Mouse (Mus musculus) heart, postnatal 10 days (tissue): ENCODE results near the gene Prph2. TPM values are rescaled to one million over a fixed set of nuclear protein-coding genes. Genes with fewer than 3 reads are reported as not detected.
A peak's percentile ranks its signal among the peaks of the same experiment; 100 is the strongest.

ENCODE experiments used
- DNase-seq, 2 experiments: peaks; one replicate each; pipeline ENCODE4 v3.0.0; 2021
- intact Hi-C: fragments of 180-260 bp; cut with DNase I; formaldehyde crosslinking; loops from one replicate; pipeline ENCODE4 v1.15.1; 2025
- total RNA-seq, 2 experiments: library from RNA; stranded (reverse); gene quantifications; 2 replicates each; pipeline ENCODE4 v1.2.3; 2021

Gene Prph2
- total RNA-seq, 2 experiments from 2014 or later = not detected

DNA sequence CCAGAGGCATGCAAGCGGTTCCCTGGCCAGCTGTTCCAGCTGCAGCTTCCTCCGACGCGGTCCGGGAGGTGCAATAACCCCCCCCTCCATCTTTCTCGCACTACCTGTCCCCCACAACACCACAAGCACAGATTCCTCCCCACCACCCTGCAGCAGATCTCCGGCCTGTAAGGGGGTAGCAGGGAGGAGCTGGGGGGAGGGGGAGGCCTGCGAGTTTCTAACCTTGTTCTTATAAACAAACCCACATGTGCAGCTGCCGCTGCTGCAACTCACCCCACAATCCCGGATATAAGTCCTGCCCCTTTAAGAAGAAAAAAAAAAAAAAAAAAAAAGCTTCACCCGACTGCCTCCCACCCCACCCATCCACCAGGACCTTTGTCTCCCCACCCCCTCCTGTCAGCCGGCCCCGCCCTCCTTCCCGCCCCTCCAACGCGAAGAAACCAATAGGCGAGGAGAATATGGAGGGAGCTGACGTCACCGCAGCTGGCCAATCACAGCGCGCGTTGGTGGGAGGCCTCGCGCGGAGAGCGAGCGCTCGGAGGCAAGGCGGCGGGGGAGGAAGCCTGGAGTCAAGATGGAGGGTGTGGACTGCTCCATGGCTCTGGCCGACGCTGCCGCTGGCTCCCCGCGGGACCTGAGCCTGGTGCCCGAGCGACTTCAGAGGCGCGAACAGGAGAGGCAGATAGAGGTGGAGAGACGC, 20.0 kb upstream of the Prph2 start, which contains the start of gene Tbcc:
TSS of gene Tbcc (plus strand) at position 569 of the 700 bp plus-strand sequence.
- intact Hi-C loops = loop anchor here (1.0 kb wide), 1 partner anchor 34 kb away; no protein-coding TSS in a partner anchor
- peak; percentile 97 to 98 for DNase-seq

DNA sequence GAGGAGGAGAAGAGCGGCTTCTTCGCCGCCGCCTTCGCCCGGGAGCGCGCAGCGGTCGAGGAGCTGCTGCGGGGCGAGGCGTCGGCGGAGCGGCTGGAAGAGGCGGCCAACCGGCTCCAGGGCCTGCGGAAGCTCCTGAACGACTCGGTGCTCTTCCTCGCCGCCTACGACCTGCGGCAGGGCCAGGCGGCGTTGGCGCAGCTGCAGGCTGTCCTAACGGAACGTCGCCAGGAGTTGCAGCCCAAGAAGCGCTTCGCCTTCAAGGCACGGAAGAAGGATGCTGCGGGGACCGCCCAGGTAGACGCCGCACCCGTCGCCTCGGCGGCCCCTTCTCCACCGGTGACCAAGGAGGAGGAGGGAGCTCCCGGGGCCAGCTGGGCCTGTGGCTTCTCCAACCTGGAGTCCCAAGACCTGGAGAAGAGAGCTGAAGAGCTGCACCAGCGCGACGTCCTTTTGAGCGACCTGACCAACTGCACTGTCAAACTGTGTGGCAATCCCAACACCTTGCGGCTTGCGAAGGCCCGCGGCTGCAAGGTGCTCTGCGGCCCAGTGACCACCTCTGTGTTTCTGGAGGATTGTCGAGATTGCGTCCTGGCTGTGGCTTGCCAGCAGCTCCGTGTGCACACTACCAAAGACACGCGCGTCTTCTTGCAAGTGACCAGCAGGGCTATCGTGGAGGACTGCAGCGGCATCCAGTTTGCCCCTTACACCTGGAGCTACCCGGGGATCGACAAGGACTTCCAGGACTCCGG, 19.2 kb upstream of the Prph2 start:
- peak; percentile 53 to 56 for DNase-seq
- intact Hi-C loops = loop anchor here (1.0 kb wide), 1 partner anchor 35 kb away; no protein-coding TSS in a partner anchor

DNA sequence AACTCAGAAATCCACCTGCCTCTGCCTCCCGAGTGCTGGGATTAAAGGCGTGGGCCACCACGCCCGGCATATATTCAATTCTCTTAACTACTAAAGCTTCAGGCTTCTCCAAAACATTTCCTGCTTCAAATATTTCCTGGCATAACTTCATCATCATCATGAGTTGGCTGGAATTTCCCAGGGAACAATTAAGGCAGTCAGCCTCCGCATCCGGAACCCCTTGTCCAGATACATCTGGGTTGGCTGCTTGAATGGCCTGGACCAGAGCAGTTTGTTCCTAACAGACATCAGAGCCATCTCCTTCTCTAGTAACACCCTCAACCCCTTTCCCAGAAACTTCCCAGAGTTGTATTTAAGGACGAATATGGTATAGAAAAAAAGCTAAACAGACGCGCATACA, 14.8 kb upstream of the Prph2 start:
- DNase-seq = peak; percentile 53 to 55
- intact Hi-C loops = no loop called here

DNA sequence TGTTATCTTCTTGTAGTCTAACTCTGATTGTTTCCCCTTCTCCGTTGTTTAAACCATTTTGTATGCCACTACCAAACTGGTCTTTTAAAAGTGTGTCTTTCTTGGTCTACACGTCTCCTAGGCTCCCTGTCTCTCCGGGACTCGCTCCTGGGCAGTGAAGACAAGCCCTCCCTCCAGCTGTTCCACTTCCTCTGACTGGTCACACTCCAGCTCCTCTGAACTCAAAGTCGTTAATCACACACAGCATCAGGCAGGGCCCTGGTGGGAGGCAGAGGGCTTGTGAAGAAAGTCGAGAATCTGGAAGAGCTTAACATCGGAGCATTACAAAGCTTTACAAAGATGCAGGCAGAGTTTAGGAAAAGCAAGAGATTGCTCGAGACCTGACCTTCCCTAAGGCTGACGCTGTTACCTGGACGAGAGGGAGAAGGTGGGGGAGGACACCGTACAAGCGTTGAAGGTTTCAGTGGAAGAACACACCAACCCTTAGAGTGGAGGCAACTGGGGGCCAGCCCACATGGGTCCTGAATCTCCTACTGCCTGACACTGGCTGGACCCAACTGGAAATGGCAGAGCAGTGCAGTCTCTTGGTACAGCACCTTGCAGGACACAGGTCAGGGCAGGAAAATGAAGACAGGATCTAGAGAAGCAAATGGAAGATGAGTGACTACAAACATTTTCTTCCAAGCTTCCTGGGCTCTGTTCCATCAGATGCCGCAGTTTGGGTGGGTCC, 12.9 kb upstream of the Prph2 start:
- DNase-seq = peak in 1 of 2 experiments; percentile 49
- intact Hi-C loops = no loop called here

DNA sequence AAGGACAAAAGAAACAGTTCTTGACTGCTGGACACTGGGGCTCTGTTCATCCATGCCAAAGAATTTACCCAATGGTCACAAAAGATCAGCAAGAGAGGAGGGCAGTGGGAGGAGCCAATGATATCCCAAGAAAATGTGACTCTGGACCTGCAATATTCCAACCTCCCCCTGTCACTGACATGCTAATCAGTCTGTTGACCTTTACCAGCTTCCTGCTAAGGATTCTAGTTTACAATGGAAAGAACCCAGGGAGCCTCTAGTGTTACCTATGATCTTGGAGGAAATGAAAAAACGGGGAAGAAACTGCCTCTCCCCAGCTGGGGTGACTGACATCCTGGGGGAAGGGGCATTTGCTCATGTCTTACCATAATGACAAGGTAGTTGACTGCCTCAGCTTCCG, 9.3 kb upstream of the Prph2 start:
- intact Hi-C loops = no loop called here
- no peak for DNase-seq

DNA sequence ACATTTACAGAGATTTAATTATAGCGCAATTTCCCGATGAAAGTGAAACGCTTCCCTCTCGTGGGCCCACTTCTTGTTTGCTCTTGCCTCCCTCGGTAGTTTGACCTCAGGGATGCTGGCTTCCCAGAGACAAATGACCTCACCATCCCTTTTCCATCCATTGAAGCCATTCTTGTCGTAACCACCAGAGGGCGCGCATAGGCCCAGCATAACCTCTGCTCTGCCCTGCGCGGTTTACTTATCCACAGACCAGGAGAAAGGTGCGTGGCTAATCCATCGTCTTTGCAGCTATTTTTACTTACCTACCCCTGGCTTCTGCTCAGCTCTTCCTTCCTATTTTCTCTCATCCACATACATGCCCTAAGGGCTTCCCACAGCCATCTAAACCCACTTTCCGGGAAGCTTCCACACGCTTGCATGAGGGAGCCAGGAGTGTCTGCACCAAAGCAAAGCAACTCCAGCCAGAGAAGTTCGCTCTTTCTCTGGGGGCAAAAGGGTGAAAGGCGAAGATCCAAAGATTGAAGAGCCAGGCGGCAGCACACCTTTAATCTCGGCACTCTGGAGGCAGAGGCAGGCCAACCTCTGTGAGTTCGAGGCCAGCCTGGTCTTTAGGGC, 6.3 kb upstream of the Prph2 start:
- DNase-seq = peak; percentile 86 to 91
- intact Hi-C loops = no loop called here

DNA sequence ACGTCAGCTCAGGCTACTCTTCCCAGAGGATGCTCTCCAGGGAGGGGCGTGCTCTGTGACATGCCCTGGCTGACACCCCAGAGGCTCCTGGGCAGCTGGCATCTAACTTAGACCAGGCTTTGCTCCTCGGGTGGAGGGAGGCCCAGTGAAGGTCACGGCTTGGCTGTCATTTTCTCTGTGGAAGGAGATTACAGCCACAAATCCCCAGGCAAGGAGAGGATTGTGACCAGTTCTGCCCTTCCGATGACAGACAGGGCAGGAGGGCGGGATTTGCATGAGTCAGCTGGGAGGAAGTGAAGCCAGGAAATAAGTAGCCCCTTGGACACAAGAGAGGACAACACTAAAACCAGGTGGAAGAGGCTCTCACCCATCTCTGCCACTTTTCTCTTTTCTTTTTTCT, 2.1 kb downstream of the Prph2 start:
- DNase-seq = peak; percentile 43 to 59
- intact Hi-C loops = no loop called here

DNA sequence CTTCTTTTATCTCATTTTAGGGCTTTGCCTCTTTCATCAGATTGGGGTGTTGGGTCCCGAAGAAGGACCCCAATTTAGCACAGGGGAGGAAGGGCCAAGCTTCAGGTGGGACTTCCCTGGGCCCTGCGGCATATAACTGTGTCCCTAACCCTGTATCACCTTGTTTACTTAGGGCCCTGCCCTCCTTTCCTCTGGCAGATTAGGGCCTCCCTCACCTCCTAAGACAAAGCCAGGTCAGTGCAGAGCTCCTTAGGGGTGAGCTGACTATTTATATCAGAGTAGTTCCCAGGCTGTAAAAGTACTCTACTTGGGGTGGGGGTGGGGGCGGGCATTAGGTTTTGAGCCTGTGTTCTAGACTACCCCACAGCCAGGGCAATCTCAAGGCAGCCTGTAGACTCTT, 4.9 kb downstream of the Prph2 start:
- DNase-seq = no peak
- intact Hi-C loops = no loop called here

DNA sequence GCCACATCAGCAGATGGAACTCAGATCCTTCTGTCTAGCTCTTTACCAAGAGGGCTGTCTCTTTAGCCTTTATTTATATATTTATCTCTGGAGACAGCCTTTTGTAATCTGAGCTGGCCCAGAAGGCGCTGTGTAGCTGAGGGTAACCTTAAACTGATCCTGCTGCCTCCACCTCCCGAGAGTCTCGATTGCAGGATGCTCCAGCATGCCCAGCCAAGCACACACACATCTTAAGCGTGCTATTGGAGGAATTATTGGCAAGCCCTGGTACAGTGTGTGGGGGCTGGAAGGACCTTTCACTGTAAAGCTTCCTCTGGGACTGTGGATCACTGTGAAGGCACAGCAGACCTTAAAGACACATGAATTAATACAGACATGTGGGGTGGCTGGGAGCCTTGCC, 8.7 kb downstream of the Prph2 start:
- no peak for DNase-seq
- intact Hi-C loops = no loop called here

DNA sequence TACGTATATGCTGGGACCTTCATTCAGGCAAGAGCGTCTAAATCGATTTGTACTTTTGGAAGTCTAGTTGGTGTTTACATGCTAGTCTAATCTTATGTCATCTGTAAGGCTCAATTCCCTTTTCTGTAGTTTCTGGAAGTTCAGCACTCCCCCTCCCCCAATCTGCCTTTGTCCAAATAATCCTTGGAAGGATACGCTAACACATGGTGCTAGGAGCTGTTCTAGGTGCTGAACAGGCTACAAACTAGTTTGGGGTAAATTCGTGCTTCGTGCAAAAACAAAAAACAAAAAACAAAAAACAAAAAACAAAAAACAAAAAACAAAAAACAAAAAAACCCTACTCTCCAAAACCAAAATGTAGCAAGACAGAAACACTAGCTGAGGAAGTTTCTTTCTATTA, 10.6 kb downstream of the Prph2 start:
- DNase-seq = peak in 1 of 2 experiments; percentile 30

DNA sequence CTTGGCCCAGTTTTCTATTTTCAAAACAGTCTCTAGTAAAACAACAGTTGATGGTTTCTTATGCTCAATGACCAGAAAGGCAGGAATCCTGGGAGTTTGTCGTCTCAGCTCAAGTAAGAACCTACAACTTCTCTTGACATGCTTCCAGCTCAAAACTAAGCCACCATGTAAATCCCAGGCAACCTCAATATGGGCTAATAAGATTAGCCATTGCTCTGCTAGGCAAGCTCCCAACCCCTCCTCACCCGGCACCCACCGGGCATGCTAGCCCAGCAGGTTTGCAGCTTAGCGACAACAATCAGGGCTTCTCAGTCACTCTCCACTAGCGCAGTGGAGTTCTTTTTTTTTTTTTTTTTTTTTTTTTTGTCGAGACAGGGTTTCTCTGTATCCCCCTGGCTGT, 15.9 kb downstream of the Prph2 start:
- no peak for DNase-seq

More for the DNA sequence above, 10.6 kb downstream of the Prph2 start:
- intact Hi-C loops = no loop called here

DNA sequence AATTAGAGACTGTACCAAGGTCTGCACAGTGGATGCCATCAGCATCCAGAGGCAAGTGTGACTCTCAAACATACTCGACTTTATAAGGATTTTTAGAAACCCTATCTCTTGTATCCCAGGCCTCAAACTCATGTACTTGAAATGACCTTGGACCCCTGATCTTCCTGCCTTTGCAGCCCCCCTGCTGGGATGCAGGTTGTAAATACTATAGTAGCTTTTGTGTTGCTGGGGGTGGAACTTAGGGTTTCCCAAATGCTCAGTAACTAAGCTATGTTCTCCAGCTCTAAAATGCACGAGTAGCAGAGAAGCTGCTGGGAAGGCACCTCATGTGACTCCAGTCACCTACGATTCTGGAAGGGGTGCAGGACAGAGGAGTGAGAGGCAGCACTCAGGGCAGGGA, 16.7 kb downstream of the Prph2 start:
- DNase-seq = no peak
- intact Hi-C loops = no loop called here

More for the DNA sequence above, 15.9 kb downstream of the Prph2 start:
- intact Hi-C loops = no loop called here

DNA sequence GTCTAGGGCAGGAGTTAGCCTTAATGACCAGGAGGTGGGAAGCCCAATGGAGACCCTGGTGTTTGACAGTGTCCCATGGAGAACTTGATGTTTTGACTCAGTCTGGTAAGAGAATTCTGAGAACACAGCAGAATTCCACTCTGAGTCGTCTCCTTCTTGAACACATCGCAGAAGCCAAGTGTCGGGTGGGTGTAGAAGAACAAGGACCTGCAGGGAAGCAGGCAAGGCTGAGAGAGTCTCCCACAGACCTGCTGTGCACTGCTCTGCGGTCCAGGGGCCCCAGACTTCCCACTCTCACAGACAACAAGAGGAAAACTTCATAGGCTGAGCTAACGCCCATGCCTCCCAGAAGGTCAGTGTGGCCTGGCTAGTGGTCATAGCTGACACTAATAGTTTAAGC, 17.5 kb downstream of the Prph2 start:
- intact Hi-C loops = no loop called here
- DNase-seq = no peak

DNA sequence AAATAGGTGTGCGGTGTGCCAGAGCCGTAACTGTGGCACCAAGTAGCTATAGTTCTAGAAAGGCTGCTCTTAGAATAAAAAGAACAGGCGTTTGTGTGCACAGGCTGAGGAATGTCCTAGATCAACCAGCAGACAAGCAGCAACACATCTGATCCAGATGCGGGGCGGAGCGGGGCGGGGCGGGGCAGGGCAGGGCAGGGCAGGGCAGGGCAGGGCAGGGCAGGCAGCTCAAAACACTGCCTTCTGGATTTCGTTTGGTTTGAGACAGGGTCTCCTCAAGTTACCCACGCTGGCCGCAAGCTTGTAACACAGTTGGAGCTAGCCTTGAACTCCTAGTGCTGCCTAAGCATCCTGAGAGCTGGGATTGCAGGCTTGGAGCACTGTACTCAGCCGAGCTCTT, 19.0 kb downstream of the Prph2 start:
- DNase-seq = no peak
- intact Hi-C loops = no loop called here

DNA sequence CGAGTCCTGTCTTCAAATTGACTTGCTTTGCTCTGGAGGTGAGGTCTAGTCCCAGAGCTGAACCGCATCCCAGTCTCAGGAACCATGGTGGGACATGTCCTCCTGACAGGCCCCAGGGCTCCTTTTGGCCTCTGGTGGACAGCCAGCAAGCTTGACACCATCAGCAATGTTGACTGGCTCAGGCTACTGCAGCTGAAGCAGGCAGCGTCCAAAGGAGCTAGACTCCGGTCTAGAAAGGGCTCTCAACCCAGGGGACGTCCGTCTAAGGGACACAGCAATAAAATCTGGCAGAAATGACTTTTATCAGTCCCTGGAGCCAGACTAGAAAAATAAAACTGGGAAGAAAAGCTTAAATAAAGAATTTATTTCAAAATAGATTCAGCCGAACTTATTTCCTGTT, 19.6 kb downstream of the Prph2 start:
- no peak for DNase-seq
- intact Hi-C loops = no loop called here

DNA sequence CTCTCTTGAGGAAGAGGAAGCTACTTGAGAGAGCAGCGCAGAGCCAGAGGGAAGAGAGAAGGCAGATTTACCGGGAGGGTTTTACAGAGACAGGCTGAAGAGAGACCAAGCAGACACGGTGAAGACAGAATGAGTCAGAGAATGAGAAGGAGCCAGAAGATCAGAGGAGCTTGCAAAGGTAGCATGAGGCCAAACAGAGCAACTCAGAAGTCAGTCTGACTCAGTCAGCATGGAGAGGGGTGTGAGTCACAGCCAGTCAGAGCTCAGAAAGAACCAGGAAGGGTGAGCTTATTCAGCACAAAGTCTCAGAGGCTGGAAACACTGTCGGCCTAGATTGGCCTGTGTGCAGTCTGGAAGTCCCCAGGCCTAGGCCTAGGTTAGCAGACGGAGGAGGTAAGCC, 22.7 kb downstream of the Prph2 start:
- no peak for DNase-seq
- intact Hi-C loops = loop anchor here (1.0 kb wide), 1 partner anchor 100 kb away; no protein-coding TSS in a partner anchor

DNA sequence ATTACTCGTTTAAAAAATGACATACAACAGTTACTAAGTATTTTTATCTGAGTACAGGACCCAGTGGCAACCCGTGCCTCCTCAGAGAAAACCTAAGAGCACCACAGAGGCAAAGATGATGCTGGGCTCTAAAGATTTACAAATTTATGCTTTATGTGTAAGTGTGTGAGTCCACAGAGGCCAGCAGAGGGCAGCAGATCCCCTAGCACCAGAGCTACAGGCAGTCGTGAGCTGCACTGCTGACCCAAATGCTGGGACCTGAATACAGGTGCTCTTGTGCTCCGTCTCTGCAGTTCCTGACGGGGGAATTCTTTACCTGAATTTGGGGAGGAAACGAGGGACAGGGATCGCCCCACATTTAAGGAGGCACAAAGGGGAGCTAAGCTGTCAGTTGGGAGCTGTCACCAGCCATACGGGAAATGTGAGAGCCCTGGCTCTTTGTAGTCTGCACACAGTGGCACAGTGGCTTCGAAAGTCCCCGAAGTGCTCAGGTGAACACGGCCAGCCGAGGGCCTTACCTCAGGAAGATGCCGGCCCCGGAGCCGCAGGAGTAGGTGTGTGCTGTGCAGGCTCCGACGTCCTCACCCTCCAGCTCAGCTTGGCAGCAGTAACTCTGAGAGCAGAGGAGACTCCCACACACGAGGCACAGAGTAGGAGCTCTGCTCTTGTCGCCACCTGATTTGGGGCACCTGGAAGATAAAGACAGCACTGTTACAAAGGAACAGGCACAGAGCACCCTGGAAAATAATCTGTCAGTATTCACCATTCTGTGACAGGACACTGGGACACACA, 23.5 kb downstream of the Prph2 start:
- peak; percentile 52 to 69 for DNase-seq
- intact Hi-C loops = loop anchor here (1.0 kb wide), 1 partner anchor 100 kb away; no protein-coding TSS in a partner anchor

DNA sequence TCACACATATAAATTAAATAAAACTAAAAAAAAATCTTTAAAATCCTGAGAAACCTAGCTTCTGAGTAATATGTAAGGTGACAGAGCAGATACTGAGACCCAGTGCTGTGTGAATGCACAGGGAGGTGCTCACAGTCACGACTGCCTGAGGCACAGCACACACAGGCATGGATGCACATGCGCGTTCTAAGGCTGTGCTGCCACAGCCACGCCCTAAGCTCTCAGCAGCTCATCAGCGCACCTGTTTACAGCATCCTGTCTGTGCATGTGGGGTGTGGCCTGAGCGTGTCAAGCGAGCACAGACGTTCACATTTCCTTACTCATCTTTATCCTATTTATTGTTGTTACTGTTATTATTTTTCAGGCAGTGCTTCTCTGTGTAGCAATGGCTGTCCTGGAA, 30.2 kb downstream of the Prph2 start:
- intact Hi-C loops = no loop called here
- DNase-seq = no peak

DNA sequence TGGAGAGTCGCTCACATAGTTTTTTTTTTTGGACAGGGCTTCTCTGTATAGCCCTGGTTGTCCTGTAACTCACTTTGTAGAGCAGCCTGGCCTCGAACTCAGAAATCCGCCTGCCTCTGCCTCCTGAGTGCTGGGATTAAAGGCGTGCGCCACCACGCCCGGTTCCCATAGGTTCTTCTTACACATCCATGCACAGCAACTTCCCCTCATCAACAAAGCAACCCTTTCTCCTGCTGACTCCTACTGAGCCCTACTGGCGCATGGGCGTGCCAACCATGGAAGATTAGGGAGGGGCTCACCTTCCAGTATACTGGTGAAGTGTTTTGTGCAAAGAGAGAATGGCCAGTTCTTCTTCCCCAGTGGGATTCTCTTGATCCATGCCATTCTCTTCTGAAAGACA, 32.2 kb downstream of the Prph2 start:
- intact Hi-C loops = no loop called here
- no peak for DNase-seq

DNA sequence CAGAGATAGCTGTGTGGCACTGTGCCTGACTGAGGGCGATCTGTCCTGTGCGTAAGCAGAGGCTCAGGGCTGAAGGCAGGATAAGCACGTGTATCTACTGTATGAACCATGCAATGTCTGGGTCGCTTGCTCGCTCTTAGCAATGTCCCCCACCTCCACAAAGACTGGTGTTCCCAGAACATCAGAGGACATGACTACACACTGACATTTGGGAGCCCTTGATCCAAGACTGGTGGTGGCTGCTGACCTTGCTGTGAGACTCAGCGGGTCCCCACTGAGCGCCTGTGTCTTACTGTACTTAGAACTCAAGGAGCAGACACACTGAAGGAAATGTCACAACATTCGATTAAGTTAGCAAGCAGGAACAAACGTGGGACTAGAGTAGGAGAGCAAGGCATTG, 36.0 kb downstream of the Prph2 start:
- no peak for DNase-seq
- intact Hi-C loops = no loop called here
